ENCODE assay signal across 8 mouse cellular contexts in genomic region chr4:132960864-132961639, GRCm38 (mm10). TPM values are rescaled to one million over a fixed set of nuclear protein-coding genes. Genes with fewer than 3 reads are reported as not detected.
DNase-seq lines count a peak whose midpoint lies in the region; ATAC-seq lines count a peak whose summit lies in the region.

No protein-coding gene starts in this region.

- H3K27ac ChIP-seq in liver, embryonic 16.5 days (ENCODE audit: low read length) = no peak overlapping the region
- no peak overlapping the region for H3K27ac ChIP-seq in liver, embryonic 11.5 days (ENCODE audit: low read depth, low read length)
- H3K27ac ChIP-seq in intestine, embryonic 15.5 days = no peak overlapping the region

- intact Hi-C loops in left cerebral cortex, postnatal 10 days (cut with DNase I) = no loop called here

- H3K36me3 ChIP-seq in liver, embryonic 16.5 days (ENCODE audit: control insufficient read depth, insufficient read depth) = no peaks in the 10 kb centered on the region
- no peaks in the 10 kb centered on the region for H3K36me3 ChIP-seq in liver, embryonic 11.5 days (ENCODE audit: control insufficient read depth, insufficient read depth, low read length)
- no peaks in the 10 kb centered on the region for H3K36me3 ChIP-seq in intestine, embryonic 15.5 days
- no peaks in the 10 kb centered on the region for H3K36me3 ChIP-seq in megakaryocyte, embryonic 14.5 days (replicated peaks; ENCODE audit: low read length)

- no peak for DNase-seq in liver, embryonic 11.5 days (ENCODE audit: low spot score)
- no peak for DNase-seq in left cerebral cortex, postnatal 10 days (ENCODE audit: extremely low spot score in 1 of 2, low spot score in 2 of 2)
- DNase-seq in thymus, postnatal 25 days = no peak
- no peak for DNase-seq in embryo, embryonic 9.5 days (ENCODE audit: extremely low spot score)

- ATAC-seq in liver, embryonic 16.5 days (ENCODE audit: low read depth) = peak; percentile 24; the same call in 1 of the 2 replicates
- ATAC-seq in liver, embryonic 11.5 days (replicated peaks; ENCODE audit: low FRiP score) = no peak
- peak; percentile 52 for ATAC-seq in common myeloid progenitor, adult 5-6 weeks (replicated peaks; ENCODE audit: low read depth, poor library complexity, severe bottlenecking)
- 0 out of 2 replicates have a peak, but pooled peaks have one; percentile 18 for ATAC-seq in intestine, embryonic 15.5 days

- WGBS in liver, embryonic 16.5 days (ENCODE audit: insufficient replicate concordance) = 49% methylated on average over 13 of the region's 13 CpGs
- 55% methylated on average over 13 of the region's 13 CpGs for WGBS in liver, embryonic 11.5 days
- WGBS in intestine, embryonic 15.5 days = 48% methylated on average over 13 of the region's 13 CpGs

- H3K9me3 ChIP-seq in liver, embryonic 16.5 days (replicated peaks; ENCODE audit: control insufficient read depth, low read length) = no peaks in the 10 kb centered on the region
- H3K9me3 ChIP-seq in liver, embryonic 11.5 days (ENCODE audit: control insufficient read depth, low read length) = no peaks in the 10 kb centered on the region
- no peaks in the 10 kb centered on the region for H3K9me3 ChIP-seq in intestine, embryonic 15.5 days
- H3K9me3 ChIP-seq in megakaryocyte, embryonic 14.5 days = no peaks in the 10 kb centered on the region

- no peak overlapping the region for H3K9ac ChIP-seq in liver, embryonic 16.5 days (ENCODE audit: low read depth, low read length)
- H3K9ac ChIP-seq in liver, embryonic 11.5 days (ENCODE audit: low read depth, low read length) = no peak overlapping the region
- no peak overlapping the region for H3K9ac ChIP-seq in intestine, embryonic 15.5 days

- peaks cover 20% of the 10 kb centered on the region for H3K4me1 ChIP-seq in liver, embryonic 16.5 days (ENCODE audit: control insufficient read depth, low read depth, low read length)
- peaks cover 26% of the 10 kb centered on the region for H3K4me1 ChIP-seq in liver, embryonic 11.5 days (replicated peaks; ENCODE audit: control insufficient read depth, insufficient read depth, low read length)
- H3K4me1 ChIP-seq in intestine, embryonic 15.5 days (replicated peaks) = peaks cover 29% of the 10 kb centered on the region
- peaks cover 61% of the 10 kb centered on the region for H3K4me1 ChIP-seq in megakaryocyte, embryonic 14.5 days

- H3K4me2 ChIP-seq in liver, embryonic 16.5 days (ENCODE audit: low read depth, low read length) = no peak overlapping the region
- H3K4me2 ChIP-seq in liver, embryonic 11.5 days = no peak overlapping the region
- H3K4me2 ChIP-seq in intestine, embryonic 15.5 days (replicated peaks) = no peak overlapping the region

- H3K4me3 ChIP-seq in liver, embryonic 16.5 days (ENCODE audit: low read depth, low read length) = no peak overlapping the region
- no peak overlapping the region for H3K4me3 ChIP-seq in liver, embryonic 11.5 days (ENCODE audit: low read depth, low read length)
- H3K4me3 ChIP-seq in intestine, embryonic 15.5 days (replicated peaks) = no peak overlapping the region
- H3K4me3 ChIP-seq in megakaryocyte, embryonic 14.5 days (replicated peaks) = peak overlapping the region; percentile 64

- H3K27me3 ChIP-seq in liver, embryonic 16.5 days (ENCODE audit: control insufficient read depth, insufficient read depth, low read depth, low read length) = no peaks in the 10 kb centered on the region
- no peaks in the 10 kb centered on the region for H3K27me3 ChIP-seq in liver, embryonic 11.5 days (replicated peaks; ENCODE audit: control insufficient read depth, insufficient read depth, low read length)
- no peaks in the 10 kb centered on the region for H3K27me3 ChIP-seq in intestine, embryonic 15.5 days (replicated peaks)
- no peaks in the 10 kb centered on the region for H3K27me3 ChIP-seq in megakaryocyte, embryonic 14.5 days (replicated peaks)

RNA-seq across cellular contexts. Expression of gene Fgr, which starts 12.8 kb away (rescaled TPM):
- polyA plus RNA-seq in liver, embryonic 16.5 days (2015; fragmentation: Nextera tagmentation; extraction: Ambion mirVana) = 2.4 and 3.2 TPM in 2 replicates
- polyA plus RNA-seq in liver, embryonic 11.5 days (2014; fragmentation: Nextera tagmentation; extraction: Ambion mirVana) = 0.23 and 0.73 TPM in 2 replicates
- total RNA-seq in common myeloid progenitor, adult 5-6 weeks (2017) = 0.53 and 0.96 TPM in 2 replicates
- polyA plus RNA-seq in intestine, embryonic 15.5 days (2015; fragmentation: Nextera tagmentation; extraction: Ambion mirVana) = 2.3 and 3.7 TPM in 2 replicates
- 4.8 TPM in 1 of 2 replicates, not detected in the other for polyA plus RNA-seq in megakaryocyte, embryonic 14.5 days (2012; ENCODE audit: insufficient read depth, low replicate concordance)
- under 1 TPM in 1 of 2 experiments, not detected in 1; 0.47 TPM for total RNA-seq in left cerebral cortex, postnatal 10 days (2021)

RNA-seq across cellular contexts. Expression of gene Fam76a, which starts 38.7 kb away (rescaled TPM):
- 24.6 and 27.7 TPM in 2 replicates for polyA plus RNA-seq in liver, embryonic 16.5 days (2015; fragmentation: Nextera tagmentation; extraction: Ambion mirVana)
- 27.8 and 32.2 TPM in 2 replicates for polyA plus RNA-seq in liver, embryonic 11.5 days (2014; fragmentation: Nextera tagmentation; extraction: Ambion mirVana)
- total RNA-seq in common myeloid progenitor, adult 5-6 weeks (2017) = 25.2 and 33.5 TPM in 2 replicates
- 41.8 and 45.3 TPM in 2 replicates for polyA plus RNA-seq in intestine, embryonic 15.5 days (2015; fragmentation: Nextera tagmentation; extraction: Ambion mirVana)
- 9.4 and 13.8 TPM in 2 replicates for polyA plus RNA-seq in megakaryocyte, embryonic 14.5 days (2012; ENCODE audit: insufficient read depth, low replicate concordance)
- 10 to 100 TPM; 31.8 to 36.9 TPM for total RNA-seq in left cerebral cortex, postnatal 10 days (2021)

RNA-seq across cellular contexts. Expression of gene Ahdc1, which starts 50.0 kb away (rescaled TPM):
- 0.70 and 1.6 TPM in 2 replicates for polyA plus RNA-seq in liver, embryonic 16.5 days (2015; fragmentation: Nextera tagmentation; extraction: Ambion mirVana)
- 5.1 and 6.1 TPM in 2 replicates for polyA plus RNA-seq in liver, embryonic 11.5 days (2014; fragmentation: Nextera tagmentation; extraction: Ambion mirVana)
- 2.6 and 3.5 TPM in 2 replicates for total RNA-seq in common myeloid progenitor, adult 5-6 weeks (2017)
- polyA plus RNA-seq in intestine, embryonic 15.5 days (2015; fragmentation: Nextera tagmentation; extraction: Ambion mirVana) = 5.4 and 6.3 TPM in 2 replicates
- polyA plus RNA-seq in megakaryocyte, embryonic 14.5 days (2012; ENCODE audit: insufficient read depth, low replicate concordance) = 42.4 and 114 TPM in 2 replicates
- total RNA-seq in left cerebral cortex, postnatal 10 days (2021) = 10 to 100 TPM; 70.0 to 71.1 TPM
